Mouse (Mus musculus) gastrocnemius, postnatal 10 days (tissue): ENCODE measurements at regions not wholly inside any gene's neighbourhood (a gene's known extent, or its start where the extent isn't known, plus 50 kb on each side); places are given as distances from the start of the nearest gene placed in this dataset.
A peak's percentile ranks its signal among the peaks of the same experiment; 100 is the strongest.

Source experiments
- DNase-seq: peaks from one replicate; pipeline ENCODE4 v3.0.0; 2021; ENCODE audit warnings: mixed read lengths

DNA sequence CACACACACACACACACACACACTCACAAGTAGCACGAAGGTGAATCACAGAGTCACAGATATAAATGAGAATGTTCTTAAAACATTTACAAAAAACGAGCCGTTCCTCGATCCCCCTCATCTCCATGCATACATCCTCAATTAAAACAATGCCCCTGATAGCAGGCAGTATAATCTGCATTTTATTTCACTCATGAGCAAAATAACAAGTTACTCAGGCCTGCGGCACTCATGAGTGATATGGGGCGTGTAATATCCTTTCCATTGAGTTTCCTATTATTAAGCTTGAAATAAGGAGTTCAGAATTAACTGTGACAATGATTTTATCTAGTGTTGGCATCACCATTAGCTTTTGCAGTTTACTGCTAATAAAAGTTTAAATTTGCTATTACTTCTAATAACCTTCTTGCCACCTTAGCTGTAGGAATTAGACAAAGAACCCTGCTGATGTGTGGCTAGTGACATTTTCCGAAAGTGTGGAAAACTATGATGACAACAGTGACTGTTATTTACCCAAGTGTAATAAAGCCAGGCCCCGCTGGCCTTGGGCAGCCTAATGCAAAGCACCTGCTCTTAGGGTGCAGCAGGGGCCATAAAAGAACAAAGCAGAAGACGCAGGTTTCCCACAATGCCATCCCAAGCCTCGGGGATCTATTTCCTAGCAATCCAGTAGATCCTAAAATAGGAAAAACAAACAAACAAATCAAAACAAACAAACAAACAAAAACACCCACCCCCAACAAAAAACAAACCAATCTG is 592.0 kb downstream of the Ttll7 start:
- DNase-seq, result no peak

- no peak for DNase-seq
Observed at GRCm38 (mm10) chr3:147445066-147445844, 593.1 kb downstream of the Ttll7 start.

DNA sequence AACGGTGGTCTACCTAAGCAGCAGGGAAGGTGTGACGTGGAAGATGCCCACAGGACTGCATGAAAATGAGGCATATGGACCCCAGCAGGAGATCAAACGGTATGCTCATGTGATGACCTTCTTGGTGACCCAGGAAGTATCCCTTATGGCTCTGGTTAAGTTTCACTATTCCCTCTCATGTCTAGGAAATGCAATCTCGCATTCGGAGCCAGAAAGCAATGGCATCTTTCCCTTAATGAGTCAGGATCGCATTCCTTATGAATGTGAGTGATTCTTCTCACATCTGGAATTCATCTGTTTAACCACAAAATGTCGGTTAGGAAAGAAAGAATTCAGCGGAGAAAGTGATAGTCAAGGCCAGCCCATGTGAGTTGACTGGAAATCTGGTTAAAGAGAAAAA is 593.7 kb downstream of the Ttll7 start:
- peak; percentile 11 for DNase-seq

GRCm38 (mm10) chr3:147452176-147452575 is 600.0 kb downstream of the Ttll7 start:
- no peak for DNase-seq

GRCm38 (mm10) chr3:147455383-147455782 is 603.2 kb downstream of the Ttll7 start:
- DNase-seq, result no peak

DNA sequence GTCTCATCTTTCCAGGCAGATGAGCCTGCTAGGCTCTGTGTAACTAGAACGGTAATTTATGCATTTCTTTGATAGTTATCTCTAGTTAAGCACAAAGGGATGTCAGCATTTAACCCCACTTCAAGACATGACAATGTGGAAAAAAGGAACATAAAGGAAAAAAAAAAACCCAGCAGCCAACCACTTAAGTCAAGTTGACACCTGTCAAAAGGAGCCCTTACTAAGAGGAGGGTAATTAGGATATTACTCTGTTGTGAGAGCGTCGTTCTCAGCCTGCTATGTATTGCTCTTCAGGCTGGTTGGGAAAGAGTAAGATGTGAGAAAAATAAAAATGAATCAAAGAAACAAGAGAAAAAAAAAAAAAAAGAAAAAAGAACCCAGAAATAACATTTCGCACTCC is 604.1 kb downstream of the Ttll7 start:
- DNase-seq, result no peak

DNA sequence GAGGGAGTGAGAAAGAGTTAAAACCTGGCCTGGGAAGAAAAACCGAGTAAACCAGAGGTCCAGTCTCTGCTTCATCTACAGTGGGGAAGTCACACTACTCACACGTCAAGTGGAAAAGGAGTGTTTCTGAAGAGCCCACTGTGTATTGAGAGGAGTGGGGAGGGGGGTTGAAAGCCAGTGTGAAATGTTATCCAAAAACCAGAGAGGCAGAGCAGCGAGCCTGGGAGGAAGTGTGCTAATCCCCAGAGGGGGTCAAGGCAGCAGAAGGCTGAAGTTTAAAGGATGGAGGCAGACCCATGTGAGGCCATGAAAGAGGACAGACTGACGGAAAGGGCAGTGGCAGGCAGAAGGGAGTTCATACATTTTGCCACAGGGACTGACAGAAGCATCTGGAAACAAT is 605.9 kb downstream of the Ttll7 start:
- no peak for DNase-seq

GRCm38 (mm10) chr3:147479890-147480289 is 627.7 kb downstream of the Ttll7 start:
- no peak for DNase-seq
